ENCODE assay signal across 25 mouse cellular contexts in genomic region chr4:107299779-107300340, GRCm38 (mm10). TPM values are rescaled to one million over a fixed set of nuclear protein-coding genes. Genes with fewer than 3 reads are reported as not detected.
DNase-seq lines count a peak whose midpoint lies in the region; ATAC-seq and TF ChIP-seq lines count a peak whose summit lies in the region.
"Had no signal": no experiment of that assay in that cellular context is flagged by ENCODE, and none has a peak within 500 bp of the region (broad histone marks: within the 10 kb centered on the region; RNA-seq: fewer than 3 reads in every experiment).

No protein-coding gene starts in this region.

- no peak for ATAC-seq in kidney, embryonic 15.5 days (replicated peaks; ENCODE audit: low FRiP score)
- peak; percentile 63 for ATAC-seq in granulocyte monocyte progenitor cell, adult 5-6 weeks (replicated peaks; ENCODE audit: poor library complexity, severe bottlenecking)
- ATAC-seq: activated CD4-positive, CD25-positive, alpha-beta regulatory T cell, adult 4 months; forebrain, embryonic 16.5 days had no signal

- no peak for TF ChIP-seq CTCF in small intestine, adult 2 months (IDR thresholded peaks at IDR 0.05; ENCODE audit: extremely low read depth, insufficient read length, insufficient replicate concordance, low read depth, low read length)

- H3K27ac ChIP-seq in kidney, embryonic 15.5 days, result no peak overlapping the region
- H3K27ac ChIP-seq in small intestine, adult 2 months (ENCODE audit: insufficient read depth, low read depth, low read length), result peak overlapping the region; percentile 21; the same call in 1 of the 2 replicates
- H3K27ac ChIP-seq: embryonic facial prominence, embryonic 10.5 days; hindbrain, embryonic 10.5 days; liver, embryonic 15.5 days; midbrain, embryonic 10.5 days had no signal

- H3K36me3 ChIP-seq in kidney, embryonic 15.5 days, result no peaks in the 10 kb centered on the region
- no peaks in the 10 kb centered on the region for H3K36me3 ChIP-seq in small intestine, adult 2 months (ENCODE audit: control insufficient read depth, insufficient read depth, low read length)
- H3K36me3 ChIP-seq: embryonic facial prominence, embryonic 10.5 days; hindbrain, embryonic 10.5 days; liver, embryonic 15.5 days; midbrain, embryonic 10.5 days had no signal

- DNase-seq in kidney, adult 18-20 months, result peak; percentile 58
- peak; percentile 70 for DNase-seq in kidney, postnatal 14 days
- DNase-seq in spleen, postnatal 14 days (ENCODE audit: low spot score in 2 of 2), result no peak
- DNase-seq in Muller cell, postnatal 12 days (ENCODE audit: inconsistent ontology term), result no peak
- DNase-seq: adrenal gland, postnatal 36 days; cerebellum, adult 9-10 months; gastrocnemius, postnatal 10 days; heart, adult 11 months; lung, postnatal 4 days had no signal

- no peak overlapping the region for H3K9ac ChIP-seq in kidney, embryonic 15.5 days
- H3K9ac ChIP-seq: liver, embryonic 15.5 days had no signal

- WGBS in kidney, embryonic 15.5 days, result 81% methylated on average over 7 of the region's 7 CpGs
- WGBS in small intestine, adult 2 months, result 41% methylated on average over 7 of the region's 7 CpGs

- H3K27me3 ChIP-seq in kidney, embryonic 15.5 days, result no peaks in the 10 kb centered on the region
- no peaks in the 10 kb centered on the region for H3K27me3 ChIP-seq in small intestine, adult 2 months (ENCODE audit: control insufficient read depth, insufficient read depth, low read length)

- H3K9me3 ChIP-seq in kidney, embryonic 15.5 days (replicated peaks), result no peaks in the 10 kb centered on the region
- H3K9me3 ChIP-seq: embryonic facial prominence, embryonic 10.5 days; hindbrain, embryonic 10.5 days; liver, embryonic 15.5 days; midbrain, embryonic 10.5 days had no signal

- TF ChIP-seq POLR2A in small intestine, adult 2 months (IDR thresholded peaks at IDR 0.05; ENCODE audit: low read depth, low read length), result no peak

- no peak overlapping the region for H3K4me2 ChIP-seq in kidney, embryonic 15.5 days
- H3K4me2 ChIP-seq: heart, embryonic 11.5 days; liver, embryonic 15.5 days had no signal

- no peak overlapping the region for H3K4me3 ChIP-seq in kidney, embryonic 15.5 days (replicated peaks)
- no peak overlapping the region for H3K4me3 ChIP-seq in small intestine, adult 2 months (ENCODE audit: low read depth, low read length)
- H3K4me3 ChIP-seq: embryonic facial prominence, embryonic 10.5 days; hindbrain, embryonic 10.5 days; liver, embryonic 15.5 days; midbrain, embryonic 10.5 days had no signal

- H3K4me1 ChIP-seq in kidney, embryonic 15.5 days, result no peaks in the 10 kb centered on the region
- peaks cover 38% of the 10 kb centered on the region for H3K4me1 ChIP-seq in small intestine, adult 2 months (ENCODE audit: control insufficient read depth, insufficient read depth, insufficient read length, low read length)
- H3K4me1 ChIP-seq: embryonic facial prominence, embryonic 10.5 days; hindbrain, embryonic 10.5 days; midbrain, embryonic 10.5 days had no signal

RNA-seq across cellular contexts. Expression of gene Dio1, which starts 7.1 kb away (rescaled TPM):
- polyA plus RNA-seq in kidney, embryonic 15.5 days (2015; fragmentation: Nextera tagmentation; extraction: Ambion mirVana), result 0.21 and 0.32 TPM in 2 replicates
- total RNA-seq in granulocyte monocyte progenitor cell, adult 5-6 weeks (2014; fragmentation: Nextera tagmentation), result not detected in 2 replicates
- not detected in 2 replicates for total RNA-seq in granulocyte monocyte progenitor cell, adult 5-6 weeks (2017)
- 18.6 and 73.4 TPM in 2 replicates for polyA plus RNA-seq in small intestine, adult 2 months (2012; rRNA removed)
- total RNA-seq: adrenal gland, postnatal 36 days; left cerebral cortex, postnatal 25 days; MEL; neutrophil, adult 5-6 weeks had no signal
- polyA plus RNA-seq: activated CD4-positive, CD25-positive, alpha-beta regulatory T cell, adult 4 months; C2C12; cortical plate, adult 2 months; embryonic facial prominence, embryonic 10.5 days; forebrain, embryonic 16.5 days; heart, embryonic 11.5 days; heart, postnatal 0 days; hindbrain, embryonic 10.5 days; liver, embryonic 15.5 days; midbrain, embryonic 10.5 days had no signal

RNA-seq across cellular contexts. Expression of gene Yipf1, which starts 14.3 kb away (rescaled TPM):
- polyA plus RNA-seq in kidney, embryonic 15.5 days (2015; fragmentation: Nextera tagmentation; extraction: Ambion mirVana), result 51.6 and 54.7 TPM in 2 replicates
- 44.1 and 53.5 TPM in 2 replicates for total RNA-seq in granulocyte monocyte progenitor cell, adult 5-6 weeks (2014; fragmentation: Nextera tagmentation)
- 32.0 and 38.8 TPM in 2 replicates for total RNA-seq in granulocyte monocyte progenitor cell, adult 5-6 weeks (2017)
- 34.2 and 59.3 TPM in 2 replicates for polyA plus RNA-seq in small intestine, adult 2 months (2012; rRNA removed)

RNA-seq across cellular contexts. Expression of gene Hspb11, which starts 46.5 kb away (rescaled TPM):
- polyA plus RNA-seq in kidney, embryonic 15.5 days (2015; fragmentation: Nextera tagmentation; extraction: Ambion mirVana), result 40.4 and 40.8 TPM in 2 replicates
- total RNA-seq in granulocyte monocyte progenitor cell, adult 5-6 weeks (2014; fragmentation: Nextera tagmentation), result 7.8 and 18.0 TPM in 2 replicates
- total RNA-seq in granulocyte monocyte progenitor cell, adult 5-6 weeks (2017), result 7.9 and 14.2 TPM in 2 replicates
- polyA plus RNA-seq in small intestine, adult 2 months (2012; rRNA removed), result 0.65 TPM in 1 of 2 replicates, not detected in the other

RNA-seq across cellular contexts. Expression of gene Lrrc42, which starts 46.5 kb away (rescaled TPM):
- 97.1 and 99.9 TPM in 2 replicates for polyA plus RNA-seq in kidney, embryonic 15.5 days (2015; fragmentation: Nextera tagmentation; extraction: Ambion mirVana)
- total RNA-seq in granulocyte monocyte progenitor cell, adult 5-6 weeks (2014; fragmentation: Nextera tagmentation), result 20.4 and 21.8 TPM in 2 replicates
- 2.5 and 4.7 TPM in 2 replicates for total RNA-seq in granulocyte monocyte progenitor cell, adult 5-6 weeks (2017)
- 4.0 and 9.3 TPM in 2 replicates for polyA plus RNA-seq in small intestine, adult 2 months (2012; rRNA removed)

Comparison
In these comparisons a context has a peak if more than half of its experiments do, and no peak if none do; other contexts are left out.
1. DNase-seq: peak in kidney, adult 18-20 months (single experiment) and kidney, postnatal 14 days (single experiment); none in spleen, postnatal 14 days (0 of 2) and Muller cell, postnatal 12 days (single experiment).
2. RNA of gene Dio1, which starts 7.1 kb away (polyA plus RNA-seq): 18.6 to 73.4 TPM in small intestine, adult 2 months; 0.21 to 0.32 TPM in kidney, embryonic 15.5 days; every median in the first group is over 10 times any median in the second.
3. RNA of gene Hspb11, which starts 46.5 kb away (polyA plus RNA-seq): 40.4 to 40.8 TPM in kidney, embryonic 15.5 days; 0.65 TPM in small intestine, adult 2 months; every median in the first group is over 10 times any median in the second.